Mouse (Mus musculus): ENCODE measurements around the gene Dis3l2. TPM values are rescaled to one million over a fixed set of nuclear protein-coding genes. Genes with fewer than 3 reads are reported as not detected.

The Dis3l2 gene
- total RNA-seq, 2 experiments from 2014 or later = 9.8 to 13.8 TPM

- ATAC-seq (ENCODE audit: poor library complexity, severe bottlenecking) = no peak
Measured at GRCm38 (mm10) chr1:87006425-87006824, 302.8 kb downstream of the Dis3l2 start.

GRCm38 (mm10) chr1:87008211-87008610, 304.6 kb downstream of the Dis3l2 start:
- no peak for ATAC-seq (ENCODE audit: poor library complexity, severe bottlenecking)

DNA sequence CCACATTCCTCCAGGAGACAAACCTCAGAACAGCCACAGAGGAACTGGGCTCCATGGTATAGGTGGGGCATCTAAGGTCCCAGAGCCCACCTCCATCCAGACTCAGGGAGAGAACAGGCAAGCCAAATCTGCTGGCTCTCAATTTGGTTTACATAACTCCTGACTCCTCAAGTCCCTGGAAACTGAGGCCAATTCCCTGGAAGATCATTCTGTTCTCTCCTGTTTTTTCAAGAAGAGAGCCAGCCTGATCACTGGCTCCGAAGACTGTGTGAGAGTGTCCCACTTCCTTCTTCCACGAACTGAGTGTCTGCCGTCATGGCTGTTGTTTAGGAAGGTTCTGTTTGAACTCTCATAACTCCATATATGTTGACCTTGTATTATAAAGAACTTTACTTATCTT, 305.5 kb downstream of the Dis3l2 start:
- ATAC-seq (ENCODE audit: poor library complexity, severe bottlenecking) = no peak

DNA sequence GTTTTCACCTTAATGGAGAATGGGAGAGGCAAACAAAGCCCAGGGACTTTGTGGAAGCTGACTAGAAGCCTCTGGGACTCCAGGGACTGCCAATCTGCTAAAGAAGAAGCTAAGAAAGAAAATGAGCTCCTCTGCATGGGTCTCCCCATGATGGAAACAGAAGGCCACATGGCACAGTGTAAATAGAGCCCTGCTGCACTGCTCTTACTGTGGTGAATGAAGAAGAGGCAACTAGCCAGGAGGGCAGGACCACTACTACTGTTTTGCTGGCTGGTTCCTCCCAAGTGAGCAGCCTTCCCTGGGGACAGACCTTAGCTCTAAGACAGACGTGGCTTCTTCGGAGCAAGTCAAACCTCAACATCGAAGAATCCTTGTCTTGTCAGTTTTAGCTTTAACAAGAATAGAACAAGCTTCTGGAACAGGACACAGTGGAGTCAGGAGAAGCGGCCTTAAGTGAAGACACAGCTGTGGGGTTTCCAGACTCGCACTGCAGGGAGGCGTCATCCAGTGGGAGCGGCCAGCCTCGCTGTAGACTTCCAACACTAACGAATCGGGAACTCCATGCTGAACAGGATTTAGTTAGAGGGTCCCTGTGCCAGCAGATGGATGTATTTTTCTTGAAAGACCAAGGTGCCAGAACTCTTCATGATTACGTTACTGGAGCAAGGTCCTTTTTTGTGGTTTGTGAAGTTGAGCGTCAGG, 307.2 kb downstream of the Dis3l2 start:
- ATAC-seq (ENCODE audit: poor library complexity, severe bottlenecking) = no peak

DNA sequence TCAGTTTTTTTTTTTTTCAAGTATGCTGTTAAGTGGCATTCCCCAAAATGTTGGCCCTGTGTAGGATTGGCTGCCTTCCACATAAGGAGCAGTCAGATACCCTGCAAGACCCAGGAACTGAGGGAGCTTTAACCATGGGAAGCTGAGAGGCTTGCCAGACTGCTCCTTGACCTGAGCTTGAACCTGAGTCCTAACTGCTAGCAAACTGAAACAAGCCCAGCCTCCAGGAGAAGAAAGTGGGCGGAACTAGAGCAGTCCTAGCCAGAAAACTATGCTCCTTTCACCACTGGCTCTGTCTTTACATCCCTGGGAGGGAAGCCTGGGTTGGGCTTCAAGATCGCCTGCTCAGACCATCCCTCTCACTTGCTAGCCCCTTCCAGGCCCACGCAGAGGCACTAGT, 308.1 kb downstream of the Dis3l2 start:
- ATAC-seq (ENCODE audit: poor library complexity, severe bottlenecking) = no peak

- ATAC-seq (ENCODE audit: poor library complexity, severe bottlenecking) = no peak
Measured at GRCm38 (mm10) chr1:87012606-87013005, 309.0 kb downstream of the Dis3l2 start.

DNA sequence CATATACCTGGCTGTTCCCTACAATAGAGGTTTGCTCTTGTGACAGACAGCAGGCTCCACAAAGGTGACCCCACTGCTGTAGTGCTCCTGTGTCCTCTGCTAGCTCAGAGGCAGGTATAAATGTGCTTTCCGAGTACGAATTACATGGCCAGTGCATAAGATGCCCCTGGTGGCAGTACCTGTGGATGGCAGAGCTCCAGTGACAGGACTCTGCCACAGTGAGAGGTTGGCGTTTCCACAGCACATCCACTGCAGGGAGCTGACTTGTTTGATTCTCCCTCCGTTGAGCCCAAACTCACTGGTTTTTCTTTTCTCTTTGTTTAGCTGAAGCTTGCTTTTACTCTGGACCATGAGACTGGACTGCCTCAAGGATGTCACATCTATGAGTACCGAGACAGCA, 317.1 kb downstream of the Dis3l2 start:
- no peak for ATAC-seq (ENCODE audit: poor library complexity, severe bottlenecking)

GRCm38 (mm10) chr1:87021584-87021983, 318.0 kb downstream of the Dis3l2 start:
- no peak for ATAC-seq (ENCODE audit: poor library complexity, severe bottlenecking)

DNA sequence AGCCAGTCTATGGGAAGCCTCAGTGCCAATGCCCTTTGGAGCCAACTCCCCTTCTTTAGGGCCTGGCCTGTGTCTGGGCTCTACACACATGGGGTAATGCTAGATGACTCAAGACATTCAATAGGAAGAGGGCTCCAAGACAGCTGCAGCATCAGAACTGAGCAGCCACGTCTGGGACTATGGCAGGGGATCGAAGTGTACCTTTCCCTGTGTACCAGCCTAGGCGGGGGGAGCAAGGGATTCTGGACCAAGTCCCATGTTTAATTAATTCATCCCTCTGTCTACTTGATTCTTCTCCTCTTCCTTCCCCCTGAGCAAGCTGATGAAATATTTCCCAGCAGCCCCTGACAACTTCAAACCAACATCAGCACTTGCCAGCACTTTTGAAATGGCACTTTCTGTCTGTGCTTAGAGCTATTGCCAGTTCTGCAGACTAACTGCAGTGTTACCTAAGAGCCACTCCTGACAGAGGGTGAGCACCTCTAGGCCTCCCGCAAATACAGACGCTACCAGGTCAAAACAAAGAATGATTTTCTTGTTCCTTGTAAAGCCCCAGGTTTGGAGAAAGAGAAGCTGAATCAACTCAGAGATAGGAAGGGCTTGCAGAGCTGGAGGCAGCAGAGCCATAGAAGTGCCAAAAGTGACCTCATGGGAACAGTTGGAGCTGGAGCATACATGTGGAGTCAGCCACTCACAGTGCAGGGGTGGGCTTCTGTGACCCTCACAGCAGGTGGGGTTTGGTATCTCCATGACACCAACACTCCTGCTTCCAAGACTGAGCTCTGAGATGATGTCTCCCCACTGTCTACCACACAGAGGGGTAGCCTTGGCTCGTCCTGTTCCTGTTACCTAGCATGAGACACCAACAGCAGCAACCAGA, 319.9 kb downstream of the Dis3l2 start:
- no peak for ATAC-seq (ENCODE audit: poor library complexity, severe bottlenecking)

DNA sequence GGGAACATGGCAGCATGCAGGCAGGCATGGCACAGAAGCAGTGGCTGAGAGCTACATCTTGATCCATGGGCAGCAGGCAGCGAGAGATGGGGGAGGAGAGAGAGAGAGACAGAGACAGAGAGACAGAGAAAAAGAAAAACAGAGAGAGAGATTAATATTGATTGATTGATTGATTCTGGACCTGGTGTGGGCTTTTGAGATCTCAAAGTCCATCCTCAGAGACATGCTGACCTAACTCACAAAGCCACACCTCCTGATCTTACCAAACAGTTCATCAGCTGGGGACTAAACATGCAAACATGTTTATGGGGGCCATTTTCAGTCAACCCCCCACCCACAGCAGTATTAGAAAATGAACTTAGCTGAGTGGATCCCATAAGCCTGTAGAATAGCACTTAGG, 321.4 kb downstream of the Dis3l2 start:
- no peak for ATAC-seq (ENCODE audit: poor library complexity, severe bottlenecking)

DNA sequence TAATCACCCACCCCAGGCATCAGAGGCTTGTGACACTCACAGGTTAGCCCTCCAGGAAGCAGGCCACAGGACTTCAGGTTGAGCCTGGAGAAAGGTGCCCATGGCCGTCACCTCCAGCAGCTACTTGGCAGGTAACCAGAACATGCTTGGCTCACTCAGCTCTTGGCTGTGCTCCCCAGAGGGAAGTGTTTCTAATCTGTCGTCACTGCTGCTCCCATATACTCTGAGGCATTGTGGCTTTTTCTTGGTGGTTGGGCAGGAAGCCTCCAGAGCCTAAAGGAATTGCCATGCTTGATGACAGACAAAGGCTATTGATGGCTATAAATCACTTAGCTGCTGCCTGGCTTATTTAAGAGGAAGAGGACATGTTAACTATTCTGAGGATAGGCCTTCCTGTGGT, 325.2 kb downstream of the Dis3l2 start:
- no peak for ATAC-seq (ENCODE audit: poor library complexity, severe bottlenecking)

DNA sequence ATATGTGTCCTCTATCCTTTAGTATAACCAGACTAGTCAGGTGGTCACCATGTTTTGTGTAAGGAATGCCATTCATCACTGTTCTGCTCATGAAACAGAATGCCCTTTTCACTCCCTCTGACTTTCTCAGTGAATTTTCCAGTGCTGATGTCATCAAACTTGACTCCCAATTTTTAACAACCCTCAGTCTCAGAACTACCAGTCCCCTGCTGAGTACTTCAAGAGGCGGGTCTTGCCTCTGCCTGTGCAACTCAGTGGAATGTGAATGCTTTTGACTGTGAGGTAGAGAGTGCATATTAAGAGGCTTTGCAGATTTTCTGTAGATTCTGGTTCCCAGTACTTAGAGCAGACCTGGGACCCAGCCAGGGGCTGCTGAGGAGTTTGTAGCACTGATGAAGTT, 327.0 kb downstream of the Dis3l2 start:
- no peak for ATAC-seq (ENCODE audit: poor library complexity, severe bottlenecking)

DNA sequence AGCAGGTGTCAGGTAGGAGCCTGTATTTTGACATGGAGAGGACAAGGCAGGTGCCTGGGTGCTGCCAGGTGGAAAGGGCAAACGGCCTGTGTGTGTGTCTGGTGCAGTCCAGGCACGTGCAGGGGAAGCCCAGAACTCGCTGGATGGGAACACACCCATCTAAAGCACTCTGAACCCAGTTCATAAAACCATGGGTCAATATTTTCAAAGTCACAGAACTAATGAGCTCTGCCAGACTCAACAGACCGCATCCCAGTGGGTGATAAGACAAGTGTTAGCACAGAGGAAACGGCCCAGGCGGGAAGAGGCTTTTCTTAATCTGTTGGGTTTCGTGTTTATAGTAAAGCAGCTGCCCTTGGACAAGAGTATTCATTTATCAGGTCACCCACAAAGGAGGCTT, 328.9 kb downstream of the Dis3l2 start:
- no peak for ATAC-seq (ENCODE audit: poor library complexity, severe bottlenecking)

- ATAC-seq (ENCODE audit: poor library complexity, severe bottlenecking) = peak; percentile 40
Measured at GRCm38 (mm10) chr1:87035532-87036161, 332.0 kb downstream of the Dis3l2 start.

GRCm38 (mm10) chr1:87036334-87036733, 332.7 kb downstream of the Dis3l2 start:
- ATAC-seq (ENCODE audit: poor library complexity, severe bottlenecking) = 0 out of 2 replicates have a peak, but pooled peaks have one; percentile 5

GRCm38 (mm10) chr1:87038477-87039070, 335.0 kb downstream of the Dis3l2 start:
- peak; percentile 19 for ATAC-seq (ENCODE audit: poor library complexity, severe bottlenecking)

GRCm38 (mm10) chr1:87041119-87041518, 337.5 kb downstream of the Dis3l2 start:
- ATAC-seq (ENCODE audit: poor library complexity, severe bottlenecking) = peak; percentile 47; the same call in 1 of the 2 replicates

DNA sequence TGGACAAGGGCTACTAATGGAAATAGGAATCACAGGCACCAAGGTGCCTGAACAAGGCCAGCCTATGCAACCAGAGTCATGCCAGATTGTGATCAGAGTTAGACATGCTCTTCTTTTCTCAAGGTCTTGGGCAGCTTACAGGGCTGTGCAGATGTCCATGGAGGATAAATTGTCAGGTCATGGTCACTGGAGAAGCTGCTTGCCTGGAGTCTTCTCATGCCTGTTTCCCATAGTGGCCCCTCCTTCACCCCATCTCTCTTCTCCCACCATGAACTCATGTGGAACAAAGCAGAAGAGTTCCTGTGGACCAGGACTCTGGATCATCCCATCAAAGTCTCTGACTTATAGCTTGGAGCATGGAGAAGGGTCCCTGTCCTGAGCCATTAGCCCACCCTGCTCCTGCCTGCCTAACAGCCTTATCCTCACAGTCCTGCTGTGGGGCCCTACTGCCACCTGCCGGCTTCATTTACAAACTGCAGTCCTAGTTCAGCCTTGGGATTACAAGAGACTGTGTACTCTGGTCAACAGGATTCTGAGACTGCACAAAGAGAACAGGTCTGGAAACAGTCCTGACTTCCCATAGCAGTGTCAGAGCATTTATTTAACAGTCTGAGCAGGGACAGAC, 338.3 kb downstream of the Dis3l2 start:
- ATAC-seq (ENCODE audit: poor library complexity, severe bottlenecking) = peak; percentile 63

GRCm38 (mm10) chr1:87050072-87050471, 346.5 kb downstream of the Dis3l2 start:
- no peak for ATAC-seq (ENCODE audit: poor library complexity, severe bottlenecking)

- no peak for ATAC-seq (ENCODE audit: poor library complexity, severe bottlenecking)
Measured at GRCm38 (mm10) chr1:87050700-87051099, 347.1 kb downstream of the Dis3l2 start.

- ATAC-seq (ENCODE audit: poor library complexity, severe bottlenecking) = no peak
Measured at GRCm38 (mm10) chr1:87051369-87051768, 347.8 kb downstream of the Dis3l2 start.
